22 mouse cellular contexts compared by ENCODE assay signal in the genomic region with DNA sequence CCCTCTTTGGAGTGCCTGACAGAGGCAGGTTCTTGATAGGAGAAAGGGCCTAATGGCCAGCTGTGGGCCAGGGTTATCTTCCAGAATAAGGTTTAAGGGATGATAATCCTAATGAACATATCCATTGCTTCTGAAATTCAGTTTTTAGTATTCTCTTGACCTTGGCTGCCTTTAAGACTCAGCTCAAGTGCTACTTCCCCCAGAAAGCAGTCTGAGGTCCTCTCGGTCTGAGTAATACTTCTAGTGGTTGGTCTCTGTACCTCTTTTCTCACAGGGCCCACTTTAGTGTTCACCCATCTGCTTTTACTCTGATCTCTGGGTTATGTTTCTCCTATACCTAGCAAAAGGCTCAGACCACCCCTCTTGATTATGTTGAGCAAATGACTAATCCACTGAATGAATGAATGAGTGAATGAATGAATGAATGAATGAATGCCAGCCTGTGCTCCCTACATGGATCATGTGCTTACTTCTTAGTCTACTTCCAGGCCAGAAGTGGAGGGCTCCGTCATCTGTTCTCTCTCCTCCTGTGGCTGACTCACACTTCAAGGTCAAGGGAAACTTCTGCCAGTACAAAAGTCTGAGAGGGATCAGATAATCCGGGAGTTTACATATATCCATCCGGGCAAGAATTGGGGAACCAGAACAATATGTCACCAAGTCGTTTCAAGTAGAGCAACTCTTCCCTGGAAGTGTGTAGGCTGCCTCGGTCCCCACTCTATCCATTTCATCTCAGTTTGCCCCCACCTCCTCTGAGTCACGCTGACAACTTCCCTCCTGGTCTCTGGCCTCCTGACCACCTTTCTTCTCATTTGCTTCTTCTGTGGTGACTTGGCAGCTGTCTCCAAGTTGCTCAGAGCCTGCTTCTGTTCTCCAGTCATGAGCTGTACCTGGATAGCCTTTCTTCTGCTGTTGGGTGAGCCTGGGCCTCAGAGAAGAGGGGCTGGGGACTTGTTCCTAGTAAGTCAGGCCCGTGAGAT. TPM values are rescaled to one million over a fixed set of nuclear protein-coding genes. Genes with fewer than 3 reads are reported as not detected.
DNase-seq lines count a peak whose midpoint lies in the region; ATAC-seq and TF ChIP-seq lines count a peak whose summit lies in the region.
"Had no signal": no experiment of that assay in that cellular context is flagged by ENCODE, and none has a peak within 500 bp of the region (broad histone marks: within the 10 kb centered on the region; RNA-seq: fewer than 3 reads in every experiment).

A gene (plus strand): TSS at position 807 of the 980 bp plus-strand sequence.

- peak within 1 kb of the TSS; percentile 66 for H3K27ac ChIP-seq in spleen, adult 2 months (ENCODE audit: insufficient read depth, low read length)
- H3K27ac ChIP-seq in forebrain, embryonic 12.5 days, result no peak within 1 kb of the TSS
- no peak within 1 kb of the TSS for H3K27ac ChIP-seq in hindbrain, embryonic 14.5 days
- H3K27ac ChIP-seq: embryonic facial prominence, embryonic 10.5 days; hindbrain, embryonic 15.5 days; limb, embryonic 12.5 days; midbrain, embryonic 12.5 days had no signal

- TF ChIP-seq CTCF in spleen, adult 2 months (IDR thresholded peaks at IDR 0.05; ENCODE audit: extremely low read depth, insufficient read depth, insufficient read length, insufficient replicate concordance), result no peak

- no peaks in the 10 kb centered on the region for H3K36me3 ChIP-seq in spleen, adult 2 months (ENCODE audit: control insufficient read depth, insufficient read depth, low read length)
- no peaks in the 10 kb centered on the region for H3K36me3 ChIP-seq in splenic B cell, adult 2 months (ENCODE audit: control insufficient read depth, insufficient read depth, low read length, poor library complexity, severe bottlenecking)
- no peaks in the 10 kb centered on the region for H3K36me3 ChIP-seq in forebrain, embryonic 12.5 days (replicated peaks)
- no peaks in the 10 kb centered on the region for H3K36me3 ChIP-seq in hindbrain, embryonic 14.5 days (replicated peaks; ENCODE audit: control insufficient read depth, insufficient read depth)
- H3K36me3 ChIP-seq: embryonic facial prominence, embryonic 10.5 days; hindbrain, embryonic 15.5 days; limb, embryonic 12.5 days; midbrain, embryonic 12.5 days had no signal

- DNase-seq in spleen, adult 2 months (ENCODE audit: low read depth in 1 of 2, low spot score in 2 of 2), result no peak
- DNase-seq in spleen, postnatal 4 days (ENCODE audit: low spot score in 2 of 2), result no peak
- peak; percentile 57 for DNase-seq in adrenal gland, postnatal 14 days
- DNase-seq in lung, postnatal 36 days, result peak; percentile 50
- DNase-seq in splenic B cell, adult 2 months (ENCODE audit: low read depth, low spot score), result peak; percentile 22
- no peak for DNase-seq in hindbrain, embryonic 14.5 days (ENCODE audit: low spot score)
- DNase-seq: cerebellum, postnatal 10 days; heart, adult 11 months; kidney, postnatal 14 days; right cerebral cortex, postnatal 25 days; thymus, postnatal 14 days had no signal

- no peak within 1 kb of the TSS for H3K9ac ChIP-seq in forebrain, embryonic 12.5 days
- no peak within 1 kb of the TSS for H3K9ac ChIP-seq in hindbrain, embryonic 14.5 days
- H3K9ac ChIP-seq: hindbrain, embryonic 15.5 days; limb, embryonic 12.5 days; midbrain, embryonic 12.5 days had no signal

- H3K4me2 ChIP-seq in forebrain, embryonic 12.5 days, result no peak within 1 kb of the TSS
- H3K4me2 ChIP-seq in hindbrain, embryonic 14.5 days (replicated peaks), result no peak within 1 kb of the TSS
- H3K4me2 ChIP-seq: hindbrain, embryonic 15.5 days; limb, embryonic 12.5 days; midbrain, embryonic 12.5 days had no signal

- TF ChIP-seq POLR2A in spleen, adult 2 months (IDR thresholded peaks at IDR 0.05; ENCODE audit: low read depth, low read length), result no peak

- H3K4me3 ChIP-seq in spleen, adult 2 months (ENCODE audit: extremely low read depth, insufficient read depth, insufficient read length), result peak within 1 kb of the TSS; percentile 17; the same call in 1 of the 2 replicates
- no peak within 1 kb of the TSS for H3K4me3 ChIP-seq in forebrain, embryonic 12.5 days (replicated peaks)
- H3K4me3 ChIP-seq in hindbrain, embryonic 14.5 days (replicated peaks; ENCODE audit: low read length), result no peak within 1 kb of the TSS
- H3K4me3 ChIP-seq: embryonic facial prominence, embryonic 10.5 days; erythroblast, embryonic 14.5 days; hindbrain, embryonic 15.5 days; limb, embryonic 12.5 days; midbrain, embryonic 12.5 days had no signal

- 46% methylated on average over 8 of the region's 8 CpGs for WGBS in spleen, adult 2 months
- WGBS in forebrain, embryonic 12.5 days, result 87% methylated on average over 8 of the region's 8 CpGs
- 90% methylated on average over 8 of the region's 8 CpGs for WGBS in hindbrain, embryonic 14.5 days

- peaks cover 21% of the 10 kb centered on the region for H3K4me1 ChIP-seq in spleen, adult 2 months (ENCODE audit: control insufficient read depth, insufficient read depth, insufficient read length)
- no peaks in the 10 kb centered on the region for H3K4me1 ChIP-seq in forebrain, embryonic 12.5 days
- no peaks in the 10 kb centered on the region for H3K4me1 ChIP-seq in hindbrain, embryonic 14.5 days (replicated peaks; ENCODE audit: control insufficient read depth, insufficient read depth, low read length)
- H3K4me1 ChIP-seq: embryonic facial prominence, embryonic 10.5 days; hindbrain, embryonic 15.5 days; limb, embryonic 12.5 days; midbrain, embryonic 12.5 days had no signal

- H3K9me3 ChIP-seq in forebrain, embryonic 12.5 days, result no peaks in the 10 kb centered on the region
- H3K9me3 ChIP-seq in hindbrain, embryonic 14.5 days (ENCODE audit: control insufficient read depth, low read length), result no peaks in the 10 kb centered on the region
- H3K9me3 ChIP-seq: embryonic facial prominence, embryonic 10.5 days; hindbrain, embryonic 15.5 days; limb, embryonic 12.5 days; midbrain, embryonic 12.5 days had no signal

- ATAC-seq in forebrain, embryonic 12.5 days (ENCODE audit: low FRiP score), result no peak
- ATAC-seq in hindbrain, embryonic 14.5 days (ENCODE audit: low FRiP score), result no peak
- ATAC-seq: forebrain, embryonic 16.5 days; intestine, postnatal 0 days; Patski had no signal

- no peaks in the 10 kb centered on the region for H3K27me3 ChIP-seq in spleen, adult 2 months (ENCODE audit: control insufficient read depth, insufficient read depth, low read length)
- no peaks in the 10 kb centered on the region for H3K27me3 ChIP-seq in splenic B cell, adult 2 months (ENCODE audit: control insufficient read depth, insufficient read depth, low read length, poor library complexity, severe bottlenecking)
- no peaks in the 10 kb centered on the region for H3K27me3 ChIP-seq in forebrain, embryonic 12.5 days
- no peaks in the 10 kb centered on the region for H3K27me3 ChIP-seq in hindbrain, embryonic 14.5 days (ENCODE audit: control insufficient read depth, insufficient read depth, low read length)
- H3K27me3 ChIP-seq: hindbrain, embryonic 15.5 days; limb, embryonic 12.5 days; midbrain, embryonic 12.5 days had no signal

RNA-seq across cellular contexts. Expression of the gene that starts here (rescaled TPM):
- 28.4 and 29.5 TPM in 2 replicates for polyA plus RNA-seq in spleen, adult 2 months (2012; rRNA removed)
- total RNA-seq in adrenal gland, postnatal 14 days (2021), result 0.41 and 2.1 TPM in 2 replicates
- 0.23 TPM in 1 of 2 replicates, not detected in the other for polyA plus RNA-seq in forebrain, embryonic 12.5 days (2016; fragmentation: Nextera tagmentation; extraction: Ambion mirVana)
- polyA plus RNA-seq in hindbrain, embryonic 14.5 days (2014; fragmentation: Nextera tagmentation; extraction: Ambion mirVana), result 0.09 TPM in 1 of 2 replicates, not detected in the other
- total RNA-seq: layer of hippocampus, postnatal 10 days had no signal
- polyA plus RNA-seq: embryonic facial prominence, embryonic 10.5 days; erythroblast, embryonic 14.5 days; forebrain, embryonic 16.5 days; hindbrain, embryonic 15.5 days; limb, embryonic 12.5 days; stomach, embryonic 14.5 days had no signal

Comparison
In these comparisons a context has a peak if more than half of its experiments do, and no peak if none do; other contexts are left out.
1. RNA of the gene that starts here (polyA plus RNA-seq): 28.4 to 29.5 TPM in spleen, adult 2 months; 0.23 TPM in forebrain, embryonic 12.5 days and 0.09 TPM in hindbrain, embryonic 14.5 days; every median in the first group is over 10 times any median in the second.
2. DNase-seq: peak in adrenal gland, postnatal 14 days (single experiment), lung, postnatal 36 days (single experiment) and splenic B cell, adult 2 months (single experiment); none in spleen, adult 2 months (0 of 2), spleen, postnatal 4 days (0 of 2) and hindbrain, embryonic 14.5 days (single experiment).